Mouse (Mus musculus): ENCODE measurements around the gene Gpc2. TPM values are rescaled to one million over a fixed set of nuclear protein-coding genes. Genes with fewer than 3 reads are reported as not detected.
A peak's percentile ranks its signal among the peaks of the same experiment; 100 is the strongest.

The Gpc2 gene
- total and polyA plus RNA-seq, 2 experiments from 2014 or later, result 1.9 to 6.0 TPM

DNA sequence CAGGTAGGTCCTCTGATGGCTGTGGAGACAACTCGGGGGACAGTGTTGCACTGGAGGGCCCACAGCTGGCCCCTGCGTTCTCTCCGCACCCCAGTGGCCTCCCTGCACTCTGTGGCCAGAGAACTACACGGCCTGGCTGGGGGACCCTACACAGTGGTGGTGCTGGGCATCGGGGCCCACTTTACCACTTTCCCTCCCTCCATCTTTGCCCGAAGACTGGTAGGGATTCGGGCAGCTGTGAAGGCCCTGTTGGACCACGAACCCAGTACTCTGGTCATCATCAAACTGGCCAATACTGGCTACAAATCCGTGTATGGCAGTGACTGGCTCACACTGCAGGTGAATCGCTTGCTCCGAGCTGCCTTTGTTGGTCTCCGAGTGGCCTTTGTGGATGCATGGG, 28.7 kb downstream of the Gpc2 start:
- Histone ChIP-seq H3K9ac (replicated peaks; ENCODE audit: low read depth, low read length) (no peak overlapping the region), H3K27ac (ENCODE audit: low read depth) (no peak overlapping the region), H3K4me1 (ENCODE audit: control insufficient read depth, insufficient read depth) (peaks cover 5% of the 10 kb centered on the region; the same call in 1 of the 2 replicates), H3K4me3 (ENCODE audit: low read depth, low read length) (no peak overlapping the region), H3K27me3 (ENCODE audit: control insufficient read depth, insufficient read depth, low read length) (no peaks in the 10 kb centered on the region), H3K36me3 (replicated peaks; ENCODE audit: control insufficient read depth, insufficient read depth, low read length) (no peaks in the 10 kb centered on the region), H3K4me2 (ENCODE audit: low read depth, low read length) (no peak overlapping the region), H3K9me3 (replicated peaks; ENCODE audit: control insufficient read depth, low read length) (no peaks in the 10 kb centered on the region)
- DNase-seq (ENCODE audit: low spot score), result no peak
- no peak for ATAC-seq (ENCODE audit: insufficient read depth, low read depth)
- 79% methylated on average over 12 of the region's 12 CpGs for WGBS
- TF ChIP-seq CTCF (IDR thresholded peaks at IDR 0.05; ENCODE audit: low read depth), result no peak

DNA sequence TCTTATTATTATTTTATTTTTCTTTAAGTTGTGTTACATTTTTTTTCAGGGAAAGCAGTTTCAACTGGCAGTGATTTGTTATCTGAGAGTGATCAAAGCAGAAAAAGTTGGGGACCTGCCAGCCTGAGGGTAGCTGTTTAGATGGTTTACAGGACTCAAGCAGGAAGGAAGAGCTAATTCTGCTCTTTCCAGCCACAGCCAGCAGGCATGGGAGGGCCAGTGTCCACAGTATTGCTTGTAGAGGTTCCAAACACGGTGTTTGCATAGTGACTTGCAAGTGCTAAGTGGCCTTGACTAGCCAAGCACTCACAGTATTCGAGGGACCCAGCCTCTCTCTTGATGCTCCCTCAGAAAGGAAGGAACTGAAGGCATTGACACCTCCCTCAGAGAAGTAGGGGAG, 38.3 kb downstream of the Gpc2 start:
- H3K4me3 ChIP-seq (ENCODE audit: low read depth, low read length), result no peak overlapping the region
- H3K4me1 ChIP-seq (ENCODE audit: control insufficient read depth, insufficient read depth), result no peaks in the 10 kb centered on the region
- 24% methylated on average over 2 of the region's 2 CpGs for WGBS
- no peak overlapping the region for H3K4me2 ChIP-seq (ENCODE audit: low read depth, low read length)
- ATAC-seq (ENCODE audit: insufficient read depth, low read depth), result no peak
- H3K9me3 ChIP-seq (replicated peaks; ENCODE audit: control insufficient read depth, low read length), result no peaks in the 10 kb centered on the region
- H3K9ac ChIP-seq (replicated peaks; ENCODE audit: low read depth, low read length), result no peak overlapping the region
- no peaks in the 10 kb centered on the region for H3K27me3 ChIP-seq (ENCODE audit: control insufficient read depth, insufficient read depth, low read length)
- TF ChIP-seq CTCF (IDR thresholded peaks at IDR 0.05; ENCODE audit: low read depth) (no peak), EP300 (IDR thresholded peaks at IDR 0.05; ENCODE audit: low read depth) (no peak)
- H3K36me3 ChIP-seq (replicated peaks; ENCODE audit: control insufficient read depth, insufficient read depth, low read length), result no peaks in the 10 kb centered on the region
- no peak overlapping the region for H3K27ac ChIP-seq (ENCODE audit: low read depth)
- DNase-seq (ENCODE audit: low spot score), result no peak

DNA sequence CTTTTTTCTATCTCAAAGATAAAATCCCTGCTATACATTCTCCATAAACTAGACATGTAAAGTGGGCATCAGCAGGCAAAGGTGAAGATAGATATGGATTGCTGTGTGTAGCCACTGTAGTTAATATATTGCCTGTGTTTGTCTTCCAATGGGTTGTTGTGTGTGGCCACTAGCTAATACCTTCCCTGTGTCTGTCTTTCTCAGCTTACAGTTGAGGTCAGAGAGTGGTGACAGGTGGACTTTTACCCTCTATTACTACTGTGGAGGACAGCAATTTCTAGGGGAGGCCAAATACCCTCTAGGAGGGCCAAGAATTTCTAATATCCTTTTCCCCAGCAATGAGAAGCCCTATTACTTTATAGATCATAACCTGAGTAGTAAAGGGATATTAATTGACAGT, 45.6 kb downstream of the Gpc2 start:
- no peaks in the 10 kb centered on the region for H3K4me1 ChIP-seq (ENCODE audit: control insufficient read depth, insufficient read depth)
- H3K27me3 ChIP-seq (ENCODE audit: control insufficient read depth, insufficient read depth, low read length), result no peaks in the 10 kb centered on the region
- H3K36me3 ChIP-seq (replicated peaks; ENCODE audit: control insufficient read depth, insufficient read depth, low read length), result no peaks in the 10 kb centered on the region
- no peak overlapping the region for H3K9ac ChIP-seq (replicated peaks; ENCODE audit: low read depth, low read length)
- TF ChIP-seq CTCF (IDR thresholded peaks at IDR 0.05; ENCODE audit: low read depth), result no peak
- TF ChIP-seq EP300 (IDR thresholded peaks at IDR 0.05; ENCODE audit: low read depth), result no peak
- H3K4me3 ChIP-seq (ENCODE audit: low read depth, low read length), result no peak overlapping the region
- no peaks in the 10 kb centered on the region for H3K9me3 ChIP-seq (replicated peaks; ENCODE audit: control insufficient read depth, low read length)
- ATAC-seq (ENCODE audit: insufficient read depth, low read depth) (no peak), DNase-seq (ENCODE audit: low spot score) (no peak)
- no peak overlapping the region for H3K4me2 ChIP-seq (ENCODE audit: low read depth, low read length)
- H3K27ac ChIP-seq (ENCODE audit: low read depth), result no peak overlapping the region

DNA sequence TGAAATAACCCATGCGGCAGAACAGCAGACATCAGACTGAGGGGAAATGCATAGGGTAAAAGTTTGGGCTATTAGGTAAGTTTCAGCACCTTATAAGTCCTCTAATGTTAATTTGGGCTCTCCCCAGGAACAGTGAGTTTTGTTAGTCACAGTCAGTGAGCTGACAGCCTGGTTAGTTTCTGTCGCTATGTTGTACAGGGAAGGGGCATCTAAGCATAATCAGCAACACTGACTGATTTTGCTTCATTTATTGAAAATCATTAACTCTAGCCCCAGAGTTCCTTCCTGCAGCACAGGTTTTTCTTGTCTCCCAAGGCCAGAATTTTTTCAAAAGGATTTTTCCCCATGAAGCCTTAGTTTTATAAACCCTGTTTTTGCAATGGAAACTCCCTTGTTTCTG, 46.0 kb downstream of the Gpc2 start:
- WGBS, result 70% methylated on average over 2 of the region's 2 CpGs

DNA sequence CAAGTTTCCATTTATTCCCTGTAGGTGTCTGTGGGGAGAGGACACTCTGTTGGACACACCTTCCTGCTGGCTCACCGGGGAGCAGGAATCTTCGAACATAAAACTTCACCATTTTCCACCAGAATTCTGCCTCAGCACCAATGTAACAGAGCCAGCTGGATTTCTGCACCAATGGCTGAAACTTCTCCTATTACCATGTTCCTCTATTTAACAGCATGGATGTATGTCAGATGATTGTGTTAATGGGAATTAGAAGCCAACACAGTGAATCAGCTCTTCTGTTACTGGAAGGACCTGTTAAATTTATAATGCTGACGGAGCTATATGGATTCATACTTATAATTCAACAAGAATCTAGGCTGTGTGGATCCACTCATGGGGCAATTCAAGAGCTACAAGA, 50.3 kb downstream of the Gpc2 start:
- Histone ChIP-seq H3K9ac (replicated peaks; ENCODE audit: low read depth, low read length) (no peak overlapping the region), H3K4me1 (ENCODE audit: control insufficient read depth, insufficient read depth) (no peaks in the 10 kb centered on the region), H3K4me2 (ENCODE audit: low read depth, low read length) (no peak overlapping the region), H3K9me3 (replicated peaks; ENCODE audit: control insufficient read depth, low read length) (no peaks in the 10 kb centered on the region), H3K27me3 (ENCODE audit: control insufficient read depth, insufficient read depth, low read length) (no peaks in the 10 kb centered on the region), H3K4me3 (ENCODE audit: low read depth, low read length) (no peak overlapping the region), H3K27ac (ENCODE audit: low read depth) (no peak overlapping the region), H3K36me3 (replicated peaks; ENCODE audit: control insufficient read depth, insufficient read depth, low read length) (no peaks in the 10 kb centered on the region)
- TF ChIP-seq CTCF (IDR thresholded peaks at IDR 0.05; ENCODE audit: low read depth), result no peak
- TF ChIP-seq EP300 (IDR thresholded peaks at IDR 0.05; ENCODE audit: low read depth), result no peak
- ATAC-seq (ENCODE audit: insufficient read depth, low read depth), result no peak
- no peak for DNase-seq (ENCODE audit: low spot score)
- WGBS, result 82% methylated on average over 3 of the region's 3 CpGs

More for the DNA sequence above, 46.0 kb downstream of the Gpc2 start:
- no peak overlapping the region for H3K4me3 ChIP-seq (ENCODE audit: low read depth, low read length)
- DNase-seq (ENCODE audit: low spot score), result no peak
- no peak overlapping the region for H3K4me2 ChIP-seq (ENCODE audit: low read depth, low read length)
- no peak for TF ChIP-seq CTCF (IDR thresholded peaks at IDR 0.05; ENCODE audit: low read depth)
- TF ChIP-seq EP300 (IDR thresholded peaks at IDR 0.05; ENCODE audit: low read depth), result no peak
- no peak overlapping the region for H3K9ac ChIP-seq (replicated peaks; ENCODE audit: low read depth, low read length)
- no peaks in the 10 kb centered on the region for H3K4me1 ChIP-seq (ENCODE audit: control insufficient read depth, insufficient read depth)
- H3K27me3 ChIP-seq (ENCODE audit: control insufficient read depth, insufficient read depth, low read length), result no peaks in the 10 kb centered on the region
- no peak overlapping the region for H3K27ac ChIP-seq (ENCODE audit: low read depth)
- no peak for ATAC-seq (ENCODE audit: insufficient read depth, low read depth)
- H3K9me3 ChIP-seq (replicated peaks; ENCODE audit: control insufficient read depth, low read length), result no peaks in the 10 kb centered on the region
- no peaks in the 10 kb centered on the region for H3K36me3 ChIP-seq (replicated peaks; ENCODE audit: control insufficient read depth, insufficient read depth, low read length)

DNA sequence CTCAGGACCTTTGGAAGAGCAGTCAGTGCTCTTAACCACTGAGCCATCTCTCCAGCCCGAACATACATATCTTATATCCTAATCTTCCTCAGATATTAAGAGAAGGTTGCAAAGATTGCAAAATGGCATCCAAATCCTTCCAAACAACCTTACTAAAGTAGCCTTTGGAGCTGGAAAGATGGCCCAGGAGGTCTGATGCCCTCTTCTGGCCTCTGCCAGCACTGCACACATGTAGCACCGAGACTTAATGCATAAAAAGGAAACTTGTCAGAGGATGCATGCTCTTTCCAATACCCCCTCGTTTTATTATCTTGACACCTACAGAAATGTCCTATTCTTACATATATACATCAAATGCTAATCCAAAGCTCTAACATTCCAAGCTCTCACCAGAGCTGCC, 51.8 kb downstream of the Gpc2 start:
- Histone ChIP-seq H3K36me3 (replicated peaks; ENCODE audit: control insufficient read depth, insufficient read depth, low read length) (no peaks in the 10 kb centered on the region), H3K27ac (ENCODE audit: low read depth) (no peak overlapping the region), H3K4me2 (ENCODE audit: low read depth, low read length) (no peak overlapping the region), H3K4me3 (ENCODE audit: low read depth, low read length) (no peak overlapping the region), H3K4me1 (ENCODE audit: control insufficient read depth, insufficient read depth) (no peaks in the 10 kb centered on the region), H3K9ac (replicated peaks; ENCODE audit: low read depth, low read length) (no peak overlapping the region), H3K27me3 (ENCODE audit: control insufficient read depth, insufficient read depth, low read length) (no peaks in the 10 kb centered on the region), H3K9me3 (replicated peaks; ENCODE audit: control insufficient read depth, low read length) (no peaks in the 10 kb centered on the region)
- ATAC-seq (ENCODE audit: insufficient read depth, low read depth), result no peak
- 54% methylated on average over 3 of the region's 3 CpGs for WGBS
- DNase-seq (ENCODE audit: low spot score), result no peak
- TF ChIP-seq EP300 (IDR thresholded peaks at IDR 0.05; ENCODE audit: low read depth) (no peak), CTCF (IDR thresholded peaks at IDR 0.05; ENCODE audit: low read depth) (peak; percentile 40)

All from heart, postnatal 0 days (tissue).